Mouse (Mus musculus) cerebellum, adult 9-10 months (tissue): ENCODE data around the gene Pdlim7.

Experiments used
- DNase-seq: peaks from one replicate; pipeline ENCODE4 v3.0.0; 2022

Pdlim7 gene

DNA sequence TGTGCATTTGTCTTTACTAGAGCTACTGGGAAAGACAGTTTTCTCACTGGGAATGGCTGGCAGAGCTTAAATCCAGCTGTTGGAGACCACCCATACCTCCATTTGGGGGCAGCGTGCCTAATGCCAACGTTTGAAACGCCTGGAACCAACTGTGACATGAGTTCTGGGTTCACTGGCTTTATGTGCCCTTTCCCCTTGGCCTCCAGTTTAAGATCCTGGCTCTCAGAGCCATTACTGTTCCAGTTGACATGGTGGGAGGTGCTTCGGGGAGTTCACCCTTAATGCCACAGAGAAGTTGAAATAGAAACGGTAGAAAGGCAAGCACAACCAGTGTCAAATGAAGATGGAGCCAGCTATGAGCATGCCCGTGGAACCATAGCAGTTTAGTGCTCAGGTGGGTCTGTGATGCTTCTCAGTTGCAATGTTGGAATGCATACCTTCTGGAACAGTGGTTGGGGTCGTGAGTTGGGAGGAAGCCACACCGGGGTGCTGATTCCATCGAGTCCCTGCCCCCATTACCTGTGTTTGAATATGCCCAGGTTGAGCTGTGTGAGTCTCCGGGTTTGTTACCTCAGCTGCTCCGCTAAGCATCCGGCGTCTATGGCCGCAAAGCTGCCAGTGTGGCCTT is 50.0 kb downstream of the Pdlim7 start:
- no peak for DNase-seq

DNA sequence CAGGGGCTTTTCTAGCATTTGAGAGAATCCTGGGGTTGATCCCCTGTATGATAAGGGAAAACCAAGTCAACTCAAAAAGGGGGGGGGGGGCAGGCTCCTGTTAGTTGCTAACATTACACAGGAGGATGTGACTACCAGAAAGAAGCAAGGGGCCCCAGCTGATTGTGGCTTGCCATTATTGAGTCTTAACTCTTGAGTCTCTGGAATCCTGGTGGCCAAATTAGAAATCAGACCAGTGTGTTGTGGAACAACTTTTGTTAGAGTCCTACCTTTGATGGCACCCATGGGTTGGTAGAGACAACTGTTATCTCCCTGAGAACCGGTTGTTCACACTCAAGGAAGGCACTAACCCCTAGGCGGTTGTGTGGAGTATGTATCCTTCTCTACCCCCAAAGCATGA is 50.5 kb downstream of the Pdlim7 start:
- no peak for DNase-seq

DNA sequence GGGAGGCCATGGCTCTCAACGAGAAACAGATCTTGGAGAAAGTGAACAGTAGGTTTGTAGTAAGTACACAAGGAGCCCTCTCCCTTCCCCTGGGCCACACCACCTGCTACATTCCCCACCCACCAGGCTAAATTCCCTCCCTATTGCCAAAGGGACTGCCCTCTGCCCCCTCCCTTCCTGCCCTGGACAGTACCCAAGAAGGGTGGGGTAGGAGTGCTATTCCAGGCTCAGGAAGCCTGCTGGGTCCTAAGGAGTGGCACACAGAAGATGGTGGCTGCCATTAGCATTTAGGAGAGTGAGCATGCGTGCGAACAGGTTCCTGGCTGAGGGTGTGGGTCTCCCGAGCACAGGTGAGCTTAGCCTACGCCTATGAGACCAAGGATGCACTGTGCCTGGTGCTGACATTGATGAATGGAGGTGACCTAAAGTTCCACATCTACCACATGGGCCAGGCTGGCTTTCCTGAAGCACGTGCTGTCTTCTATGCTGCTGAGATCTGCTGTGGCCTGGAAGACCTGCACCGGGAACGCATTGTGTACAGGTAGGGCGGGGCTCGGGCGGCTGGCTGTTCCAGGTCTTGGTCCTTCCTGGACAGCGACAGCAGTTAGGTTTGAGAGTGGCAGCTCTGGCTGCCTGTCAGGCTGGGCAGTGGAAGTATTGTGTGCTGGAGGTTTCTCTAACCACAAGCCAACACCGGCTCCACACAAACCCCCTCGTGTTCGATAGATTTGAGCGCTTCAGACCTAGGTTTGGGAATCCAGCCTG is 61.5 kb downstream of the Pdlim7 start:
- DNase-seq, result no peak

DNA sequence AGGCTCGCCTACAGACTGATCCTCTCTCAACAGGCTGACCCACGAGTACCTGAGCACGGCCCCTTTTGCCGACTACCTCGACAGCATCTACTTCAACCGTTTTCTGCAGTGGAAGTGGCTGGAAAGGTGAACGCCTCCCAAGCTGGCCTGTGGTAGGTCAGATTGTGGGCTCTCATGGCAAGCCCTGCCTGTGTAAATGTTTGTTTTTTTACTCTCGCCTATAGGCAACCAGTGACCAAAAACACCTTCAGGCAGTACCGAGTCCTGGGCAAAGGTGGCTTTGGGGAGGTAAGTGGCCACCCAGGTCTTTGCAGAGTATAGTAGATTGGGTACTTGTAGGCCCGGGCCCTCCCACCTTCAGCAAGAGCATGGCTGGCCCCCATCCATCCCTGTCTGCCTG is 62.2 kb downstream of the Pdlim7 start:
- DNase-seq, result no peak

DNA sequence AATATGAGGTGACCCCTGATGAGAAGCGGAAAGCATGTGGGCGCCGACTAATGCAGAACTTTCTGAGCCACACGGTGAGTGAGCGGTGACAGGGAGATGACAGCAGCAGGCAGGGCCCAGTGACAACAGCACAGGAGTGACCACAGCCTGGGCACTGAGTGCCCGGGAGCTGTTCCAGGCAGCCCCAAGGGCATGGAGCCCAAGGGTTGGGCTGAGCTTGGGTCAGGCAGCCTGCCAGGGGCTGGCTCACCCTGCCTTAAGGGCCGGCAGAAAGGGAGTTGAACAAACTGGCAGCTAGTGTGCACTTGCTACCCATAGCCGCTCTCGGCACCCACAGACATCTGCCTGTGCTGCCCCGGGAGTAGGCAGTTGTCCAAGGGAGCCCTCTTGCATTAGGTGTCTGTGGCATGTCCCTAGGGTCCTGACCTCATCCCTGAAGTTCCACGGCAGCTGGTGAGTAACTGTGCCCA is 62.9 kb downstream of the Pdlim7 start:
- DNase-seq, result no peak

DNA sequence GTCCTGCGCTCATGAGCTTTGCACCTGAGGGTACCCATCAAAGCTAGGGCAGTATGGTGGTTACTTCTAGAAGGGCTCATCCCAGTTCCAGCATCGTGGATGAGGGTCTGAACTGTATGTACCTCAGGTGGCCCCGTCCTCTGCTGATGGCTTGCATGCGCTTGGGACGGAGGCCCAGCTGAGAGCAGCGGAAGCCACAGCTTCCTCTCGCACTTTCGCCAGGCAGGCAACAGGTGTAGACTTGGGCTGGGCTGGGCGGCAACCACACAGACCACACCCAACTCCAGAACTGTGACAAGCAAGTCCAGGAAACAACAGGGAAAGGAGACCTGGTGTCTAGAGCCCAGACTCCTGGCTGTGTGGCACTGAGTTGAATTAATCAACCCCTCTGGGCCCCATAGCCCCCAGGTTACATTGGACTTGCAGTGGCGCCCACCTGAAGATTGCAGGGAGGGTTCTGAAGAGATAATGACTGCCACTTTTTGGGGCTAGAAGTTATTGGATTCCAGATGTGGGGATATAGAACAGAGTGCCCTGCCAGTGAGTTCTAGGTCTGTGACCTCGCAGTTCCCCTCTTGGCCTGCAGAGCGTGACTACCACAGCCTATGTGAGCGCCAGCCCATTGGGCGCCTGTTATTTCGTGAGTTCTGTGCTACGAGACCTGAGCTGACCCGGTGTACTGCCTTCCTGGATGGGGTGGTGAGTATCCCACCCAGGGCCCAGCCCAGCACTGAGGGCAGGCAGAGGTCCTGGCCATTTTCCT is 63.6 kb downstream of the Pdlim7 start:
- no peak for DNase-seq

DNA sequence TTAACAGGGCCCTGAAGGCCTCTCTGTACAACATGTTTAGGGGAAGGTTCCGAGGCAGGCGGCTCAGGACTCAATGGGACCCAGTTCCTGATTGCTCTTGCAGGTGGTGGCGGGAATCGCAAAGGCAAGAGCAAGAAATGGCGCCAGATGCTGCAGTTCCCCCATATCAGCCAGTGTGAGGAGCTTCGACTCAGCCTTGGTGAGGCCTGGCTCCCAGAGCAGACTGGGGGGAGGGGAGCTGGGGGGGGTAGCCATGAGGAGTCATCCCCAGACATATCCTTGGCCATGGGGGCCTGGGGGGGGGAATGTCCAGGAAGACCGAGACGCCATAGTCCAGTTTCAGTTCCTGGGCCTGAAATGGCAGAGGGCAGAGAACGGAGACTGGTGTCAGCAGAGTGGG is 64.3 kb downstream of the Pdlim7 start:
- no peak for DNase-seq

DNA sequence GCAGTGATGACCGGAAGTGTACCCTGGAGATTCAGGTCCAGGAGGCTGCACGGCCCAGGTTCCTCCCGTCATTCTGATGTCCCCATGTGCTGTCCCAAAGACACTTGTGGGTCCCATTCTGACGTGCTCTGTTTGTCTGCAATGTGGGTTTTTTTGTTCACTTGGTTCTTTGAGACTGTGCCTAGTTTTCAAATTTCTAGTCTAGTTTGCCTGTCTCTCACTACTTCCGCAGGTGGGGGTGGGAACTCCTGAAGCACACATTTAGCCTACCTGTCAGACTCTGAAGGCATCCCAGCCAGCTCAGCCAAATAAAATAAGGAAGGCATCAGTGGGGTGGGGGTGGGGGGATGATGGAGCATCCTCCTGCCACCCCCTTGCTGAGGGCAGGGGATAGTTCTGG is 65.3 kb downstream of the Pdlim7 start:
- DNase-seq, result no peak

DNA sequence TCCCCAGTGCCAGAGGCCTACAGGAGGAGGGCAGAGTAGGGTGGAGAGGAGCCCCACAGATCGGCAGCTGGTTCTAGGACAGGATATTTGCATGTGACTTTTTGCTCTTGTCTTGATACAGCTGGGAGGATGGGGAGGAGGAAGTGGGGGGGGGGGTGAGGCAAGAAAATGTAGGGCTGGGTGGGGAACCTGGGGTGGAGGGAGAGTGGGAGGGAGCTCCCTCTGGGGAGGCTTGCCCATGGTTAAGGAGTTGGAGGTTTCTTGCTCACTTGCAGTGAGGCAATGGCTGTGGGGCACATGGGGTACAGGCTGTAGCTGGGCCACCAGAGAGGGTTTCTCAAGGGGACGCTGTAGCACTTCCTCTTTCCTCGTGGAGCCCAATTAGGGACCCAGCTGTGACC is 65.9 kb downstream of the Pdlim7 start:
- no peak for DNase-seq

DNA sequence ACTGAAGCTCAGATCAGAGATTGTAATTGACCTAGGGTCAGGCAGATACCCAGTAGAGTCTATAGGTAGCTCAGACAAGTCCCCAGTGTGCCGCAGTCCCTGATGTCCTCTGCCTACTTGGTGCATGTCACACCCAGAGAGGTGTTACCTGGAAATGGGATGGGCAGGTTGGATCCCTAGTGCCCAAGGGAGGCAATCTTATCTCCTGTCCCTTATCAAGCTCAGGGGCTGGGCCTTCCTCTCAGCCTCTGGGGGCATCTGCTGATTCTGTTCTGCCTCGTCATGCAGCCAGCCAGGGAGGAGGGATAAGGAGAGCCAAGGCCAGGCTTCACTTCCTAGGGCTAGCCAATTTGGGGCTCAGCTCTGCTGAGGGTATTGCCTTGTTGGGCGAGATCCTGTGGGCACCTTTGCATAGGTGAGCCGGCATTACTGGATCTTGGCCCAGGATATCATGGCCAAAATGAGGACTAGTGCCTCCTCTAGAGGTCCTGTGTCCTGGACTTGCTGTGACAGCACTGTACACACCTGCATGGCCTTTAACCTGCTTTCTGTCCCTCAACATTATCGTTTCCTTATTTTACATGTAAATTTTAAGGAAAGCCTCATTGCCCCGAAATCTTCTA is 66.9 kb downstream of the Pdlim7 start:
- no peak for DNase-seq
